Mouse (Mus musculus): ENCODE data around the gene Shank2. TPM values are rescaled to one million over a fixed set of nuclear protein-coding genes. Genes with fewer than 3 reads are reported as not detected.

The Shank2 gene
- polyA plus RNA-seq, 1 experiment from 2014 or later: 7.9 TPM

- H3K36me3 ChIP-seq: peaks cover 14% of the 10 kb centered on the region
- WGBS: 93% methylated on average over 5 of the region's 5 CpGs
- H3K27me3 ChIP-seq: no peaks in the 10 kb centered on the region
- no peak overlapping the region for H3K27ac ChIP-seq (replicated peaks)
- ATAC-seq (replicated peaks): no peak
- peak overlapping the region; percentile 99; the same call in 1 of the 2 replicates for H3K4me3 ChIP-seq
- H3K4me2 ChIP-seq (replicated peaks): no peak overlapping the region
- H3K4me1 ChIP-seq: peaks cover 23% of the 10 kb centered on the region
- no peak overlapping the region for H3K9ac ChIP-seq (replicated peaks)
- no peaks in the 10 kb centered on the region for H3K9me3 ChIP-seq
Measured at GRCm38 (mm10) chr7:144468741-144469140, 467.0 kb downstream of the Shank2 start.

DNA sequence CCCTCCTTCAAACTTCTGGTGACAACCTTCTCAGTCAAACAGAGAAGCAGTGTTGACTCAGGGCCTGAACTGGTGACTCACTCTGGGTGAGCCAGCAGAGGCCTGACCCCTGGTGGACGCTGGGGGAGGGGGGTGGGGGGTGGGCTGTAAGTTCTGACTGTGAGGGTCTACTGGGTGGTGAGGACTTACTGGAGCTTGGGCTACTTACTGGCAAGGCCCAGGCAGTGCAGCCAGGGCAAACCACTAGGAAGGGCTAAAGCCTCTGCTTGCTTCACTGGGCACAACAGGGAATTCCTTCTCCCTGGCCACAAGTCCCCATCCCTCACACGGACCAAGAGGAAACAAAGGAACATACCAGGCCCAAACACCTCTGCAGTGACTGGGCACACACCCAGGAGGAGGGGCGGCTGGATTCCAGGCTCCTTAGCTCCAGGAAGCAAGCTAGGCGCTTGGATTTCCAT lies 467.5 kb downstream of the Shank2 start:
- H3K27ac ChIP-seq (replicated peaks): no peak overlapping the region
- no peak for ATAC-seq (replicated peaks)
- WGBS: 26% methylated on average over 4 of the region's 4 CpGs
- H3K9me3 ChIP-seq: no peaks in the 10 kb centered on the region
- H3K36me3 ChIP-seq: peaks cover 12% of the 10 kb centered on the region
- peaks cover 23% of the 10 kb centered on the region for H3K4me1 ChIP-seq
- no peaks in the 10 kb centered on the region for H3K27me3 ChIP-seq
- H3K4me3 ChIP-seq: peak overlapping the region; percentile 99
- peak overlapping the region; percentile 100 for H3K9ac ChIP-seq (replicated peaks)
- peak overlapping the region; percentile 90 for H3K4me2 ChIP-seq (replicated peaks)

- Histone ChIP-seq H3K9ac (replicated peaks) (peak overlapping the region; percentile 100), H3K4me2 (replicated peaks) (peak overlapping the region; percentile 90), H3K9me3 (no peaks in the 10 kb centered on the region), H3K36me3 (peaks cover 4% of the 10 kb centered on the region), H3K27me3 (no peaks in the 10 kb centered on the region), H3K4me3 (peak overlapping the region; percentile 99), H3K4me1 (peaks cover 23% of the 10 kb centered on the region), H3K27ac (replicated peaks) (peak overlapping the region; percentile 79)
- 1% methylated on average over 31 of the region's 31 CpGs for WGBS
- ATAC-seq (replicated peaks): peak; percentile 24; the same call in 1 of the 2 replicates
Measured at GRCm38 (mm10) chr7:144469908-144470544, 468.3 kb downstream of the Shank2 start.

- no peaks in the 10 kb centered on the region for H3K36me3 ChIP-seq
- ATAC-seq (replicated peaks): peak; percentile 97
- H3K9ac ChIP-seq (replicated peaks): peak within 1 kb of the TSS; percentile 100
- peak within 1 kb of the TSS; percentile 79 for H3K27ac ChIP-seq (replicated peaks)
- H3K4me3 ChIP-seq: peak within 1 kb of the TSS; percentile 99
- H3K27me3 ChIP-seq: no peaks in the 10 kb centered on the region
- H3K9me3 ChIP-seq: no peaks in the 10 kb centered on the region
- peaks cover 23% of the 10 kb centered on the region for H3K4me1 ChIP-seq
- WGBS: under 1% methylated on average over 30 of the region's 30 CpGs
- H3K4me2 ChIP-seq (replicated peaks): peak within 1 kb of the TSS; percentile 90
Measured at GRCm38 (mm10) chr7:144470545-144471059, 468.9 kb downstream of the Shank2 start, which contains the start of gene Cttn. Gene Cttn (minus strand): TSS chr7:144471009.

DNA sequence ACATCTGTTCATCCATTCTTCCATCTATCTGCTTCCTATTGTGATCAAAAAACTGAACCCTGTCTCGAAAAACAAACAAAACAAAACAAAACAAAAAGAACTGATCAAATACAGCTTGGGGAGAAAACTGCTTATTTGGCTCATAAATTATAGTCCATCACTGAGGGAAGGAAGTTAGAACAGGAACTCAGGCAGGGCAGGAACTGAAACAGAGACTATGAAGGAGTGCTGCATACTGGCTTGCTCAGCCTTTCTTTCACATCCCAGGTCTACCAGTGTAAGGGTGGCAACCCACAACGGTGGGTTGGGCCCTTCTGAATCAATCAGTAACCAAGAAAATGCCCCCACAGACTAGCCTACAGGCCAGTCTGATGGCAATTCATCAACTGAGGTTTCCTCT lies 469.4 kb downstream of the Shank2 start:
- Histone ChIP-seq H3K9me3 (no peaks in the 10 kb centered on the region), H3K27ac (replicated peaks) (peak overlapping the region; percentile 79), H3K4me1 (peaks cover 23% of the 10 kb centered on the region), H3K9ac (replicated peaks) (peak overlapping the region; percentile 100), H3K4me2 (replicated peaks) (peak overlapping the region; percentile 90), H3K27me3 (no peaks in the 10 kb centered on the region), H3K4me3 (peak overlapping the region; percentile 99), H3K36me3 (0 out of 2 replicates have a peak, but pooled peaks cover 3% of the 10 kb centered on the region)
- no peak for ATAC-seq (replicated peaks)
- WGBS: 77% methylated on average over 2 of the region's 2 CpGs

DNA sequence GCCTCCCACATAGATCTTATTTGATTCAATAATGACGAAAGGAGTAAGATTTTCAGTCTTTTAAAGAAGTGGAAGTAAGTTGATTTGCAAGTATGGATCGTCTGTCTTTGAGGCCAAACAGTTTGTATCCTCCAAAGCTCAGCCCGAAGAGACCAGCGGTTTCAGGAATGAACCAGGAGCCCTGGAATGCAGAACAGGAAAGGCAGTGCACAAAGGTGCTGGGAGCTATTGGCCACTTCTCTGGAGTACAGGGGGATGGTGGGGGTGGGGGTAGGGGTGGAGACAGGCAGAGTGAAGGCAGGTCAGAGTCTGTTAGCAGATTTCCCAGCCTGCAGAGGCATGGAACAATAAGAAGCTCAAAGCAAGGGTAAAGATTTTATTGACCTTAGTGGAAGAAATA lies 471.8 kb downstream of the Shank2 start:
- H3K9me3 ChIP-seq: no peaks in the 10 kb centered on the region
- no peak overlapping the region for H3K4me2 ChIP-seq (replicated peaks)
- no peak overlapping the region for H3K27ac ChIP-seq (replicated peaks)
- peaks cover 18% of the 10 kb centered on the region for H3K36me3 ChIP-seq
- H3K4me1 ChIP-seq: peaks cover 18% of the 10 kb centered on the region
- H3K27me3 ChIP-seq: no peaks in the 10 kb centered on the region
- H3K4me3 ChIP-seq: no peak overlapping the region
- WGBS: 82% methylated on average over 4 of the region's 4 CpGs
- no peak overlapping the region for H3K9ac ChIP-seq (replicated peaks)
- ATAC-seq (replicated peaks): no peak

Small RNAs within 50 kb of the gene (microRNA-seq; reads per million reads assigned to microRNA genes)
- gene Mir3105: 12.1 reads per million, percentile 27 among the genes with 10 or more reads in this experiment

Other genes with a start within 250 kb of the Shank2 start
- gene Osbpl5, start 244.9 kb upstream of the Shank2 start, polyA plus RNA-seq (2015; fragmentation: Nextera tagmentation; extraction: Ambion mirVana): 30.2 and 32.4 TPM in 2 replicates
- gene Mrgprg, start 234.9 kb upstream of the Shank2 start, polyA plus RNA-seq (2015; fragmentation: Nextera tagmentation; extraction: Ambion mirVana): not detected in 2 replicates
- 3.0 and 3.5 TPM in 2 replicates for gene Mrgpre, start 217.4 kb upstream of the Shank2 start, polyA plus RNA-seq (2015; fragmentation: Nextera tagmentation; extraction: Ambion mirVana)
- 5.2 and 6.7 TPM in 2 replicates for gene Nadsyn1, start 179.1 kb upstream of the Shank2 start, polyA plus RNA-seq (2015; fragmentation: Nextera tagmentation; extraction: Ambion mirVana)
- gene Dhcr7, start 178.8 kb upstream of the Shank2 start, polyA plus RNA-seq (2015; fragmentation: Nextera tagmentation; extraction: Ambion mirVana): 43.9 and 47.7 TPM in 2 replicates
- not detected in 2 replicates for gene Gm498, start 135.1 kb upstream of the Shank2 start, polyA plus RNA-seq (2015; fragmentation: Nextera tagmentation; extraction: Ambion mirVana)